Mouse (Mus musculus): ENCODE measurements around the gene Cenpm. TPM values are rescaled to one million over a fixed set of nuclear protein-coding genes. Genes with fewer than 3 reads are reported as not detected.
A peak's percentile ranks its signal among the peaks of the same experiment; 100 is the strongest.

Gene Cenpm
- polyA plus RNA-seq, 1 experiment from 2014 or later: 73.0 TPM

DNA sequence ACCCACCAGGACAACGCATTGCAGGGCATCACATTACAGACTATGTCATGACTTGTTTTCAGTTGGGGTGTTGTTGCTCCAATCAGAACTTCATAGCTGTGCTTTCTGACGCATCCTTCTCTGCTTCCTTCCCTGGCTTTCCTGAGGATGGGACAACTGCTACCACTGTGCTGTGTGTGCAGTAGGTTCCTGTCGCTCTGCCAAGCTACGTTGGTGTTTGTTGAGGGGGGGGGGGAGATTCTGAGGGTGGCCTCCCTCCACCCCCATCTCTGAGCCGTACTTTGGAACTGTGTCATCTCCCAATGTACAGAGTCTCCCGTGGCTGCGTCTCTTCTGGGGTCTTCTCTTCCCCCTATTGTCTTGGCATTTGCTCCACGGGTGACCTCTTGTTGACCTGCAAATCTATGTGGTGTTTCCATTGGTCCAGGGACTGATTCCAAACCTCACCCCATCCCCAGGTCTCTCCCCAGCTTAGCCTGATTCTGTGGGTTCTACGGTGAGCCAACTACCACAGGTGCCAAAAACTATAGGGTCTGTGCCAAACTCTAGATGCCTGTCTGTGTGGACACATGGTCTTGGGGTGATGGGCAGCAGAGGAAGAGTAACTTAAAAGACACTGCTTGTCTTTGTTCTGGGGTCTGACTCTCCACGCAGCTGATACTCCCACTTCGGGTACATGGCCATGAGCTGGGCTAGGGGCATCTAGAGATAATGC lies 29.1 kb downstream of the Cenpm start:
- no peak overlapping the region for H3K27ac ChIP-seq (replicated peaks in 1 of 2; ENCODE audit: control insufficient read depth in 1 of 2, insufficient read depth in 1 of 2, low read depth in 2 of 2, low read length in 2 of 2)
- H3K27me3 ChIP-seq (ENCODE audit: control insufficient read depth, insufficient read depth, low read length): peaks cover 85% of the 10 kb centered on the region
- H3K4me2 ChIP-seq (ENCODE audit: low read length): peak overlapping the region; percentile 25; the same call in 1 of the 2 replicates
- no peaks in the 10 kb centered on the region for H3K9me3 ChIP-seq (ENCODE audit: control insufficient read depth, low read length)
- H3K4me1 ChIP-seq (ENCODE audit: control insufficient read depth in 2 of 2, insufficient read depth in 2 of 2, low read length in 2 of 2): peaks cover 14 to 29% of the 10 kb centered on the region in 2 experiments
- WGBS: 31% methylated on average over 11 of the region's 11 CpGs
- no peaks in the 10 kb centered on the region for H3K36me3 ChIP-seq (ENCODE audit: control insufficient read depth, insufficient read depth, low read length)
- H3K9ac ChIP-seq (ENCODE audit: low read length): no peak overlapping the region
- H3K4me3 ChIP-seq (ENCODE audit: control insufficient read depth in 1 of 2, insufficient read depth in 1 of 2, low read depth in 1 of 2, low read length in 2 of 2): no peak overlapping the region
- ATAC-seq (ENCODE audit: insufficient number of reproducible peaks, insufficient read depth, low FRiP score, low read depth): no peak

DNA sequence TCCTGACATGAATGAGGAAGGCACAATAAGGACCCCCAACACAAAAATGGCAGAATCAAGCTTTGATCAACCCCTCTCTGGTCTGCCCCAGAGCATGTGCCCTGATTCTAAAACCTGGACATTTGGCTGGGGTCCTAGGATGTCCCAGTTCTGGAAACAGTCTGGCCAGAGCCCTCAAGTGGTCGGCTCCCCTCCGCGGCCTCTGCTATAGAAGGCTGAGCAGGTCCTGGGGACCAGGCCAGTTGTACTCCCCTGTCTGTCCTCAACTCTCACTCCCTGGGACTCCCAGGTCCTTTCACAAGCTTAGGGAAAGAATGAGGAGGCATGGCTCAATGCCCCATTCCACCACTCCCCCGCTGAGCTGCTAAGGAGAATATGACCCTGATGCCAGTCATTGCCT lies 31.3 kb downstream of the Cenpm start:
- H3K4me1 ChIP-seq (ENCODE audit: control insufficient read depth in 2 of 2, insufficient read depth in 2 of 2, low read length in 2 of 2): peaks cover 14 to 29% of the 10 kb centered on the region in 2 experiments
- H3K9ac ChIP-seq (ENCODE audit: low read length): no peak overlapping the region
- no peak overlapping the region for H3K4me2 ChIP-seq (ENCODE audit: low read length)
- H3K36me3 ChIP-seq (ENCODE audit: control insufficient read depth, insufficient read depth, low read length): no peaks in the 10 kb centered on the region
- H3K4me3 ChIP-seq (ENCODE audit: control insufficient read depth in 1 of 2, insufficient read depth in 1 of 2, low read depth in 1 of 2, low read length in 2 of 2): no peak overlapping the region
- 12% methylated on average over 4 of the region's 4 CpGs for WGBS
- H3K9me3 ChIP-seq (ENCODE audit: control insufficient read depth, low read length): no peaks in the 10 kb centered on the region
- peaks cover 93% of the 10 kb centered on the region for H3K27me3 ChIP-seq (ENCODE audit: control insufficient read depth, insufficient read depth, low read length)
- no peak for ATAC-seq (ENCODE audit: insufficient number of reproducible peaks, insufficient read depth, low FRiP score, low read depth)
- no peak overlapping the region for H3K27ac ChIP-seq (replicated peaks in 1 of 2; ENCODE audit: control insufficient read depth in 1 of 2, insufficient read depth in 1 of 2, low read depth in 2 of 2, low read length in 2 of 2)

DNA sequence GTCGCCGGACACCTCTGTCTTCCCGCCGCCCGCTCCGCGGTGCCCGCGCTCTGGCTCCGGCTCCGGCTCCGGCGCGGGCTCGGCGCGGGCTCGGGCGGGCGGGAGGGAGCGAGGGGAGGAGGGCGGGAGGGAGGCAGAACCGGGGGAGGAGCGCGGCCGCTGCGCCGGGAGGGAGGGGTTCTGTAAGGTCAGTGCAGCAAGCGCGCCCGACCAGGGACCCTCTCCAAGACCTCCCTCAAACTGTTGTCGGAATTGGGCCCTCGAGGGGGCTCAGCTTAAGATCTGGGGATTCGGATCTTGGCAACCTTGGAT lies 31.8 kb downstream of the Cenpm start, which contains the start of gene Shisa8:
Gene Shisa8, minus strand, starts transcription at position 64 of the 312 bp plus-strand sequence.
- Histone ChIP-seq H3K9ac (ENCODE audit: low read length) (peak within 1 kb of the TSS; percentile 41; the same call in 1 of the 2 replicates), H3K27ac (replicated peaks in 1 of 2; ENCODE audit: control insufficient read depth in 1 of 2, insufficient read depth in 1 of 2, low read depth in 2 of 2, low read length in 2 of 2) (no peak within 1 kb of the TSS), H3K27me3 (ENCODE audit: control insufficient read depth, insufficient read depth, low read length) (peaks cover 94% of the 10 kb centered on the region), H3K4me3 (ENCODE audit: control insufficient read depth in 1 of 2, insufficient read depth in 1 of 2, low read depth in 1 of 2, low read length in 2 of 2) (peak within 1 kb of the TSS; percentile 43 to 50), H3K36me3 (ENCODE audit: control insufficient read depth, insufficient read depth, low read length) (no peaks in the 10 kb centered on the region), H3K4me1 (ENCODE audit: control insufficient read depth in 2 of 2, insufficient read depth in 2 of 2, low read length in 2 of 2) (peaks cover 14 to 31% of the 10 kb centered on the region in 2 experiments), H3K9me3 (ENCODE audit: control insufficient read depth, low read length) (no peaks in the 10 kb centered on the region), H3K4me2 (ENCODE audit: low read length) (peak within 1 kb of the TSS; percentile 74)
- under 1% methylated on average over 26 of the region's 34 CpGs for WGBS
- ATAC-seq (ENCODE audit: insufficient number of reproducible peaks, insufficient read depth, low FRiP score, low read depth): no peak

DNA sequence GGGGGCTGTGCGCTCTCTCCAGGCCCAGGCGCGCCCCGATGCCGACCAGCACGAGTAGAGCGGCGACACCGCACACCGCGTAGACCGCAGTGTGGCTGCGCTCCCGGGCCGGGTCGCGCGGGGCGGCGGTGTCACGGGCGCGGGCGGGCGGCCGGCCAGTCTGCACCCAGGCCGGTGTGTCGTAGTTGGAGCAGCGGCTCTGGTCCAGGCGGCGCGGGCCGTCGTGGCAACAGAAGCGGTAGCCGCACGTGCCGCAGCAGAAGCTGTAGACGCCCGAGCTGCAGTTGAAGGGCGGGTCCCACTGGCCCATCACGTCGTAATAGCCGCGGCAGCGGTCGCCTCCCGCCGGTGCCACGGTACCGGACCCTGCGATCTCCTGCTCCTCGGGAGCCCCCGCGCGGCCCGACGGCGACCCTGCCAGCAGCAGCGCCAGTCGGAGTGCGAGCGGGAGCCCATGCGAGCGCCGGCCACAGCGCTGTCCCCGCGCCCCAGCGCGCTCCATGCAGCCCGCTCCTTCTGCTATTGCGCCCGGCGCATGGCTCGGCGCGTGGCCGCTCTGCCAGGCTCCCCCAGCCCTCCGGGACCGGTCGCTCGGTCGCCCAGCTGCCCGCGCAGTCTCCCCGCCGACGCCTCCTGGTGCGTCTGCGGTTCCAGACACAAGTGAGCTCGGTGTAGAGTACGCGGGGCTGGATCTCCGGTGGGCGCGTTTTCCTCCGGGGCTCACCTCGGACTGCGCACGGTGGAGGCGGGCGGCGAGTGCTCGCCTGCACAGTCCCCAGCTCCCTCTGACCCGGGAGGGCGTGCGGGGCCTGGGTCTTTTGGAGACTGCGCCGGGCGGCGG lies 32.4 kb downstream of the Cenpm start:
- Histone ChIP-seq H3K27ac (replicated peaks in 1 of 2; ENCODE audit: control insufficient read depth in 1 of 2, insufficient read depth in 1 of 2, low read depth in 2 of 2, low read length in 2 of 2) (no peak overlapping the region), H3K27me3 (ENCODE audit: control insufficient read depth, insufficient read depth, low read length) (peaks cover 99% of the 10 kb centered on the region), H3K36me3 (ENCODE audit: control insufficient read depth, insufficient read depth, low read length) (no peaks in the 10 kb centered on the region), H3K9ac (ENCODE audit: low read length) (peak overlapping the region; percentile 41; the same call in 1 of the 2 replicates), H3K9me3 (ENCODE audit: control insufficient read depth, low read length) (no peaks in the 10 kb centered on the region), H3K4me2 (ENCODE audit: low read length) (peak overlapping the region; percentile 74), H3K4me3 (ENCODE audit: control insufficient read depth in 1 of 2, insufficient read depth in 1 of 2, low read depth in 1 of 2, low read length in 2 of 2) (peak overlapping the region; percentile 43 to 50), H3K4me1 (ENCODE audit: control insufficient read depth in 2 of 2, insufficient read depth in 2 of 2, low read length in 2 of 2) (peaks cover 18 to 34% of the 10 kb centered on the region in 2 experiments)
- WGBS: under 1% methylated on average over 101 of the region's 112 CpGs
- ATAC-seq (ENCODE audit: insufficient number of reproducible peaks, insufficient read depth, low FRiP score, low read depth): no peak

DNA sequence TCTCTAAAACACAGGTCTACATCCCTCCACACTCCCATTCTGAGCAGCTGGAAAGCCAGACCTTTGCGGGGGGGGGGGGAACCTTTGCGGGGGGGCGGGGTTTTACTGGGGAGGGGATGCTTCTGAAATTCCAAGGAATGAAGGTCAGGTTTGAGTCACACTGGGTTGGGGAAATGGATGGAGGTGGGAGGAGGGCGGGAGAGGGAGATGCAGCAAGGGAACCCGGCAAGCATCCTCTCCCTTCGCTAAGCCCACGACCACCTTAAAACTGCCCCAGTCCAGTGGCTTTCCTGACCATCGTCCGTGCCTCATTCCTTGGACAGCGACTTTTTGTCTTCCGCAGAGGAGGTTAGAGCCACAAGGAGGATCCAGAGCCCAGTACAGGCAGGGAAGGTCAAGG lies 33.3 kb downstream of the Cenpm start:
- peak overlapping the region; percentile 74 for H3K4me2 ChIP-seq (ENCODE audit: low read length)
- H3K36me3 ChIP-seq (ENCODE audit: control insufficient read depth, insufficient read depth, low read length): no peaks in the 10 kb centered on the region
- H3K9me3 ChIP-seq (ENCODE audit: control insufficient read depth, low read length): no peaks in the 10 kb centered on the region
- H3K27me3 ChIP-seq (ENCODE audit: control insufficient read depth, insufficient read depth, low read length): peaks cover 99% of the 10 kb centered on the region
- no peak overlapping the region for H3K27ac ChIP-seq (replicated peaks in 1 of 2; ENCODE audit: control insufficient read depth in 1 of 2, insufficient read depth in 1 of 2, low read depth in 2 of 2, low read length in 2 of 2)
- no peak overlapping the region for H3K9ac ChIP-seq (ENCODE audit: low read length)
- 3% methylated on average over 11 of the region's 11 CpGs for WGBS
- H3K4me3 ChIP-seq (ENCODE audit: control insufficient read depth in 1 of 2, insufficient read depth in 1 of 2, low read depth in 1 of 2, low read length in 2 of 2): peak overlapping the region; percentile 43 to 50; a peak in 2 of 4 replicates
- no peak for ATAC-seq (ENCODE audit: insufficient number of reproducible peaks, insufficient read depth, low FRiP score, low read depth)
- peaks cover 21 to 34% of the 10 kb centered on the region in 2 experiments for H3K4me1 ChIP-seq (ENCODE audit: control insufficient read depth in 2 of 2, insufficient read depth in 2 of 2, low read length in 2 of 2)

DNA sequence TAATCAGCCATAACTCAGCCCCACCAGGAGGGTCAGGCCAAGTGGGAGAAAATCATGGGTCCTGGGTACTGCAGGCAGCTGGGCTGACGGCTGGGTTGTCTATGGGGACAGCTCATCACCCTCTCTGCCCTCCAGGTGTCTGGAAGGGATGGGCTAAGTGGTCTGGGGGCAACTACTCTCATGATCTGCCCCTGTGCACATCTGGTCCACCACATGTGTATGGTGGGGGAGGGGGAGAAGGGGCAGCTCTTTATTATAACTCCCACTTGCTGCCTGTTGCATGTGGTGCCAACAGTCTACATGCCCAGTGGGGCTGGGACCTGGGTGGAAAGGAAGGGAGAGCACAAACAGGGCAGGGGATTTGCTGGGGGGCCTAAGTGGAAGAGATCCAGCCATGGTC lies 33.7 kb downstream of the Cenpm start:
- Histone ChIP-seq H3K27me3 (ENCODE audit: control insufficient read depth, insufficient read depth, low read length) (peaks cover 99% of the 10 kb centered on the region), H3K27ac (replicated peaks in 1 of 2; ENCODE audit: control insufficient read depth in 1 of 2, insufficient read depth in 1 of 2, low read depth in 2 of 2, low read length in 2 of 2) (no peak overlapping the region), H3K36me3 (ENCODE audit: control insufficient read depth, insufficient read depth, low read length) (peaks cover 2% of the 10 kb centered on the region), H3K4me2 (ENCODE audit: low read length) (no peak overlapping the region), H3K4me1 (ENCODE audit: control insufficient read depth in 2 of 2, insufficient read depth in 2 of 2, low read length in 2 of 2) (peaks cover 21 to 34% of the 10 kb centered on the region in 2 experiments), H3K9me3 (ENCODE audit: control insufficient read depth, low read length) (no peaks in the 10 kb centered on the region), H3K4me3 (ENCODE audit: control insufficient read depth in 1 of 2, insufficient read depth in 1 of 2, low read depth in 1 of 2, low read length in 2 of 2) (no peak overlapping the region), H3K9ac (ENCODE audit: low read length) (no peak overlapping the region)
- no peak for ATAC-seq (ENCODE audit: insufficient number of reproducible peaks, insufficient read depth, low FRiP score, low read depth)
- 44% methylated on average over 1 of the region's 1 CpGs for WGBS

DNA sequence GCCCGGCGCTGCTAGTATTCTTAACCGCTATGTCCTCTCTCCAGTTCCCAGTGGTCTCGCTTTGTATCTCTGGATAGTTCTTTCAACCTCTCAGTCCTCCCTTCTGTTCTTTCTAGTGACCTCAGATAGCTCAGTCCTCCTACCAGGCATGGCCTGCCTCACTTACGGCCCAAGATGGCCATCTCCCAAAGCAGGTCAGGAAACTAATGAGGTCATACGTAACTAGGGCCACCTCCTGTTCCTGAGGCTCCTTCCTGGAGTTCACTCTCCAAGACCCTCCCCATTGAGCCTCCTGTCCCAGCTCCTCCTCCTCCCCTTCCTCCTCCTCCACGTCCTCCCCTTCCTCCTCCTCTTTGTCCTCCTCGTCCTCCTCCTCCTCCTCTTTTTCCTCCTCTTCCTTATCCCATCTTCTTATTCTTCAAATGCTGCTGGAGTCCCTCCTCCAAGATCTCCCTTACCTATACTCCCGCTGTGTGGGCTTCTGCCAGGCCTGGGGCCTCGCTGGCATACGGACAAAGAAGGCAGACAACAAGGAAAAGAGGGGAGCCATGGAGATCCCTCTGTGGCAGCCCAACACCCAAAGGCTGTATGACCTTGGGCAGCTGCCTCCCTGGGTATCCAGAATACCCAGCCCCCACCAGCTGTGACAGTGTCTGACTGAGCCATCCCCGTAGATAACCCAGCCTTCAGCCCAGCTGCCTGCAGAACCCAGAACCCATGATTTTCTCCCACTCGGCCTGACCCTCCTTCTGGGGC lies 35.1 kb downstream of the Cenpm start:
- Histone ChIP-seq H3K27me3 (ENCODE audit: control insufficient read depth, insufficient read depth, low read length) (peaks cover 98% of the 10 kb centered on the region), H3K4me2 (ENCODE audit: low read length) (no peak overlapping the region), H3K27ac (replicated peaks in 1 of 2; ENCODE audit: control insufficient read depth in 1 of 2, insufficient read depth in 1 of 2, low read depth in 2 of 2, low read length in 2 of 2) (no peak overlapping the region), H3K9ac (ENCODE audit: low read length) (no peak overlapping the region), H3K4me1 (ENCODE audit: control insufficient read depth in 2 of 2, insufficient read depth in 2 of 2, low read length in 2 of 2) (peaks cover 17 to 34% of the 10 kb centered on the region in 2 experiments), H3K4me3 (ENCODE audit: control insufficient read depth in 1 of 2, insufficient read depth in 1 of 2, low read depth in 1 of 2, low read length in 2 of 2) (no peak overlapping the region), H3K36me3 (ENCODE audit: control insufficient read depth, insufficient read depth, low read length) (peaks cover 11% of the 10 kb centered on the region), H3K9me3 (ENCODE audit: control insufficient read depth, low read length) (no peaks in the 10 kb centered on the region)
- ATAC-seq (ENCODE audit: insufficient number of reproducible peaks, insufficient read depth, low FRiP score, low read depth): no peak
- WGBS: 75% methylated on average over 13 of the region's 13 CpGs
